Mouse (Mus musculus): ENCODE measurements at regions not wholly inside any gene's neighbourhood (a gene's known extent, or its start where the extent isn't known, plus 50 kb on each side); places are given as distances from the start of the nearest gene placed in this dataset.

DNA sequence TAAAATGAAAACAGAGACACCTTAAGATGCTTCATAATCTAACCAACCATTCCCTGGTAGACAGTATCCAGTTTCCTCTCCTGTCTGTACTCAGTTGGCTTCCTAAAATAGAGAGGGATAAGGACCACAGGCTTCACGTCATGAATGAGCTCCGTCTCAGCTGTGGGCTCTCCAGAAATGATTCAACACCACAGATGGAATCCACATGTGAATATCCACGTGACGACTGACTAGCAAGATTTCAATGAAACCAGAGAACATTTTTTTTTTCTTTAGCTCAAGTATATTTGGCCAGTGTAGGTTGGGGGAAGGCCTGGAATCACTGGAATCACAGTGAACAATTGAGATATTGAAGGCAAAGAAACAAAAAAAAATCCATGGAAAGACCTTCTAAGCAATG is 599.1 kb upstream of the Tbl1xr1 start:
- no peak for TF ChIP-seq CTCF (IDR thresholded peaks at IDR 0.05; ENCODE audit: low read depth, low read length)
- TF ChIP-seq POLR2A (IDR thresholded peaks at IDR 0.05; ENCODE audit: borderline replicate concordance, low read depth, low read length) = no peak
